Mouse (Mus musculus) thymus, adult 2 months (tissue): Measurements from ENCODE around the gene Lamc2.

Experiments
- CTCF ChIP-seq: fragments of 200-500 bp; IDR thresholded peaks from 2 replicates; pipeline ENCODE4 v1.5.1; 2012; ENCODE audit warnings: mild to moderate bottlenecking, control low read depth, low read length, moderate library complexity, borderline replicate concordance; ENCODE audit not compliant: control insufficient read depth, poor library complexity, insufficient read depth; ENCODE audit errors: extremely low read depth
- POLR2A ChIP-seq: fragments of 200-500 bp; IDR thresholded peaks from 2 replicates; pipeline ENCODE4 v1.6.1; 2012; ENCODE audit warnings: mild to moderate bottlenecking, low read length, control low read depth, moderate library complexity; ENCODE audit not compliant: control insufficient read depth, poor library complexity, insufficient read depth; ENCODE audit errors: extremely low read depth

- TF ChIP-seq POLR2A: no peak
- no peak for TF ChIP-seq CTCF
These were observed 6.1 kb downstream of the Lamc2 start for GRCm38 (mm10) chr1:153180160-153180559.
